Mouse (Mus musculus) heart, embryonic 16.5 days (tissue): ENCODE measurements around the gene Hamp2. TPM values are rescaled to one million over a fixed set of nuclear protein-coding genes. Genes with fewer than 3 reads are reported as not detected.

Source experiments
- ATAC-seq: fragments of 200-750 bp; cut with Nextera tagmentation; replicated peaks from 2 replicates; pipeline ENCODE4 v1.8.0; 2017; ENCODE audit warnings: moderate number of reproducible peaks; ENCODE audit not compliant: insufficient read depth, low FRiP score; ENCODE audit errors: extremely low read depth
- H3K27ac ChIP-seq: fragments of 300-500 bp; sonication (generic); 2 replicates; pipeline ENCODE4 v1.5.1; 2014; ENCODE audit warnings: mild to moderate bottlenecking, low read length, control low read depth, moderate library complexity
- H3K27me3 ChIP-seq: fragments of 300-500 bp; sonication (generic); 2 replicates; pipeline ENCODE4 v1.6.1; 2014; ENCODE audit warnings: low read length, mixed read lengths; ENCODE audit not compliant: control insufficient read depth, insufficient read depth
- H3K36me3 ChIP-seq: fragments of 300-500 bp; sonication (generic); 2 replicates; pipeline ENCODE4 v1.6.1; 2014; ENCODE audit not compliant: control insufficient read depth, insufficient read depth
- H3K4me1 ChIP-seq: fragments of 300-500 bp; sonication (generic); 2 replicates; pipeline ENCODE4 v1.6.1; 2014; ENCODE audit warnings: low read length, mixed read lengths; ENCODE audit not compliant: control insufficient read depth, insufficient read depth
- H3K4me2 ChIP-seq: fragments of 300-500 bp; sonication (generic); 2 replicates; pipeline ENCODE4 v1.6.1; 2014; ENCODE audit warnings: low read depth, mild to moderate bottlenecking, control low read depth, low read length
- H3K4me3 ChIP-seq: fragments of 300-500 bp; sonication (generic); 2 replicates; pipeline ENCODE4 v1.5.1; 2014; ENCODE audit warnings: mild to moderate bottlenecking, control low read depth, low read length
- H3K9ac ChIP-seq: fragments of 300-500 bp; sonication (generic); 2 replicates; pipeline ENCODE4 v1.6.1; 2014; ENCODE audit warnings: low read length, control low read depth
- H3K9me3 ChIP-seq: fragments of 300-500 bp; sonication (generic); replicated peaks from 2 replicates; pipeline ENCODE4 v1.6.1; 2016; ENCODE audit warnings: low read length; ENCODE audit not compliant: control insufficient read depth
- WGBS: fragments of 180-500 bp; shearing (Covaris S2); extraction: QIAGEN DNeasy Blood & Tissue Kit; methylation state at CpG from one replicate; pipeline ENCODE4 v1.1.7; 2014; 5-methylcytosine and 5-hydroxymethylcytosine counted together
- polyA plus RNA-seq: library from polyadenylated mRNA; unstranded; fragments of >200 nt; fragmentation: Nextera tagmentation; extraction: Ambion mirVana; gene quantifications from 2 replicates; pipeline ENCODE4 v1.2.1, GENCODE M21; 2015

The Hamp2 gene
- polyA plus RNA-seq, 1 experiment from 2014 or later = not detected

GRCm38 (mm10) chr7:30890681-30891080, 33.8 kb downstream of the Hamp2 start:
- Histone ChIP-seq H3K4me3 (no peak overlapping the region), H3K9ac (no peak overlapping the region), H3K27me3 (no peaks in the 10 kb centered on the region), H3K4me1 (0 out of 2 replicates have a peak, but pooled peaks cover 3% of the 10 kb centered on the region), H3K4me2 (no peak overlapping the region), H3K36me3 (no peaks in the 10 kb centered on the region), H3K9me3 (no peaks in the 10 kb centered on the region), H3K27ac (no peak overlapping the region)
- ATAC-seq = no peak
- WGBS = 42% methylated on average over 2 of the region's 2 CpGs

GRCm38 (mm10) chr7:30888786-30889185, 35.7 kb downstream of the Hamp2 start:
- WGBS = 80% methylated on average over 7 of the region's 7 CpGs
- Histone ChIP-seq H3K27ac (no peak overlapping the region), H3K9me3 (no peaks in the 10 kb centered on the region), H3K27me3 (no peaks in the 10 kb centered on the region), H3K9ac (no peak overlapping the region), H3K4me3 (no peak overlapping the region), H3K36me3 (no peaks in the 10 kb centered on the region), H3K4me1 (0 out of 2 replicates have a peak, but pooled peaks cover 3% of the 10 kb centered on the region), H3K4me2 (no peak overlapping the region)
- ATAC-seq = no peak

GRCm38 (mm10) chr7:30887568-30888188, 36.8 kb downstream of the Hamp2 start:
- H3K4me2 ChIP-seq = no peak overlapping the region
- H3K4me1 ChIP-seq = 0 out of 2 replicates have a peak, but pooled peaks cover 3% of the 10 kb centered on the region
- no peak overlapping the region for H3K4me3 ChIP-seq
- WGBS = 80% methylated on average over 14 of the region's 14 CpGs
- ATAC-seq = no peak
- H3K9me3 ChIP-seq = no peaks in the 10 kb centered on the region
- H3K27me3 ChIP-seq = no peaks in the 10 kb centered on the region
- no peak overlapping the region for H3K9ac ChIP-seq
- no peaks in the 10 kb centered on the region for H3K36me3 ChIP-seq
- H3K27ac ChIP-seq = no peak overlapping the region

GRCm38 (mm10) chr7:30886852-30887251, 37.6 kb downstream of the Hamp2 start:
- Histone ChIP-seq H3K4me1 (0 out of 2 replicates have a peak, but pooled peaks cover 3% of the 10 kb centered on the region), H3K4me3 (no peak overlapping the region), H3K9me3 (no peaks in the 10 kb centered on the region), H3K27me3 (no peaks in the 10 kb centered on the region), H3K9ac (no peak overlapping the region), H3K4me2 (no peak overlapping the region), H3K27ac (no peak overlapping the region), H3K36me3 (no peaks in the 10 kb centered on the region)
- ATAC-seq = no peak
- WGBS = 67% methylated on average over 4 of the region's 4 CpGs

- Histone ChIP-seq H3K9ac (no peak overlapping the region), H3K36me3 (no peaks in the 10 kb centered on the region), H3K4me1 (no peaks in the 10 kb centered on the region), H3K27ac (no peak overlapping the region), H3K4me3 (no peak overlapping the region), H3K4me2 (no peak overlapping the region), H3K9me3 (no peaks in the 10 kb centered on the region), H3K27me3 (no peaks in the 10 kb centered on the region)
- ATAC-seq = no peak
These were observed 40.4 kb downstream of the Hamp2 start for GRCm38 (mm10) chr7:30884047-30884446.

GRCm38 (mm10) chr7:30881367-30881766, 43.1 kb downstream of the Hamp2 start:
- no peaks in the 10 kb centered on the region for H3K9me3 ChIP-seq
- no peaks in the 10 kb centered on the region for H3K27me3 ChIP-seq
- 69% methylated on average over 3 of the region's 3 CpGs for WGBS
- H3K27ac ChIP-seq = no peak overlapping the region
- H3K4me1 ChIP-seq = no peaks in the 10 kb centered on the region
- no peak overlapping the region for H3K4me2 ChIP-seq
- no peaks in the 10 kb centered on the region for H3K36me3 ChIP-seq
- no peak for ATAC-seq
- H3K4me3 ChIP-seq = no peak overlapping the region
- H3K9ac ChIP-seq = no peak overlapping the region

- ATAC-seq = no peak
- 46% methylated on average over 7 of the region's 7 CpGs for WGBS
These were observed 44.3 kb downstream of the Hamp2 start, which contains the start of gene Cd22 for GRCm38 (mm10) chr7:30880176-30880575. Gene Cd22 (minus strand): TSS chr7:30880342.

GRCm38 (mm10) chr7:30878950-30879349, 45.5 kb downstream of the Hamp2 start:
- no peak overlapping the region for H3K4me2 ChIP-seq
- H3K4me1 ChIP-seq = no peaks in the 10 kb centered on the region
- no peak for ATAC-seq
- no peaks in the 10 kb centered on the region for H3K9me3 ChIP-seq
- WGBS = 79% methylated on average over 6 of the region's 6 CpGs
- H3K4me3 ChIP-seq = no peak overlapping the region
- no peaks in the 10 kb centered on the region for H3K27me3 ChIP-seq
- no peak overlapping the region for H3K27ac ChIP-seq
- no peaks in the 10 kb centered on the region for H3K36me3 ChIP-seq
- no peak overlapping the region for H3K9ac ChIP-seq

More at GRCm38 (mm10) chr7:30880176-30880575, 44.3 kb downstream of the Hamp2 start, which contains the start of gene Cd22:
- no peaks in the 10 kb centered on the region for H3K27me3 ChIP-seq
- no peak within 1 kb of the TSS for H3K4me2 ChIP-seq
- H3K4me3 ChIP-seq = no peak within 1 kb of the TSS
- no peaks in the 10 kb centered on the region for H3K4me1 ChIP-seq
- no peak within 1 kb of the TSS for H3K27ac ChIP-seq
- no peaks in the 10 kb centered on the region for H3K36me3 ChIP-seq
- no peaks in the 10 kb centered on the region for H3K9me3 ChIP-seq
- no peak within 1 kb of the TSS for H3K9ac ChIP-seq

- H3K4me1 ChIP-seq = no peaks in the 10 kb centered on the region
- no peak overlapping the region for H3K27ac ChIP-seq
- H3K27me3 ChIP-seq = peaks cover 9% of the 10 kb centered on the region
- WGBS = 17% methylated on average over 15 of the region's 15 CpGs
- peak overlapping the region; percentile 49 for H3K4me2 ChIP-seq
- H3K36me3 ChIP-seq = no peaks in the 10 kb centered on the region
- H3K9ac ChIP-seq = 0 out of 2 replicates have a peak overlapping the region, but pooled peaks have one; percentile 29
- no peak for ATAC-seq
- 0 out of 2 replicates have a peak overlapping the region, but pooled peaks have one; percentile 18 for H3K4me3 ChIP-seq
- no peaks in the 10 kb centered on the region for H3K9me3 ChIP-seq
These were observed 51.4 kb downstream of the Hamp2 start for GRCm38 (mm10) chr7:30873083-30873482.
